ENCODE assay signal across 13 mouse cellular contexts in the genomic region with DNA sequence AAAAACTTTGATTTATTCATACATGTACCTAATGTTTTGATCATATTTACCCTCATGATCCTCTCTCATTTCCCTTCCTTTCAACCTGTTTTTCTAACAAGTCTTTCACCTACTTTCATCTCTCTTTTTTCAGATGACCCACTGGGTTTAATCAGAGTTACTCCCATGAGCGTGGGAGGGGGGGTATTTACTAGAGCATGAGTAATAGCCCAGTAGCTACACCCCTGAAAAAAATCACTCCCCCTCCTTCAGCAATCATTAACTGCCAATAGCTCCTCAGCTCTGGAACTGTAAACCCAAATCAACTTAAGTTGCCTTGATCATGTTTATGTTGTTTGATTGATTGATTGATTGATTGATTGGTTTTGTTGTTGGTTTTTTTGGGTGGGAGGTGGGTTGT.
"Had no signal": no experiment of that assay in that cellular context is flagged by ENCODE, and none has a peak within 500 bp of the region (broad histone marks: within the 10 kb centered on the region; RNA-seq: fewer than 3 reads in every experiment).

No protein-coding gene starts in this region.

- H3K4me2 ChIP-seq: lung, embryonic 14.5 days; midbrain, embryonic 11.5 days; midbrain, embryonic 13.5 days; midbrain, embryonic 15.5 days; neural tube, embryonic 12.5 days; stomach, embryonic 15.5 days had no signal

- H3K27me3 ChIP-seq: midbrain, embryonic 13.5 days; midbrain, embryonic 15.5 days; neural tube, embryonic 12.5 days; stomach, embryonic 15.5 days had no signal

- H3K4me3 ChIP-seq: midbrain, embryonic 13.5 days; midbrain, embryonic 15.5 days; neural tube, embryonic 12.5 days; stomach, embryonic 15.5 days had no signal

- H3K27ac ChIP-seq: midbrain, embryonic 13.5 days; midbrain, embryonic 15.5 days; neural tube, embryonic 12.5 days; stomach, embryonic 15.5 days had no signal

- H3K9me3 ChIP-seq: midbrain, embryonic 13.5 days; neural tube, embryonic 12.5 days; stomach, embryonic 15.5 days had no signal

- H3K9ac ChIP-seq: lung, embryonic 14.5 days; midbrain, embryonic 13.5 days; midbrain, embryonic 15.5 days; neural tube, embryonic 12.5 days; stomach, embryonic 15.5 days had no signal

- H3K4me1 ChIP-seq: midbrain, embryonic 13.5 days; midbrain, embryonic 15.5 days; neural tube, embryonic 12.5 days; stomach, embryonic 15.5 days had no signal

- ATAC-seq: midbrain, embryonic 13.5 days; midbrain, embryonic 15.5 days had no signal

- DNase-seq: lung, adult 18-20 months; lung, embryonic 14.5 days; lung, postnatal 10 days; lung, postnatal 4 days; right cerebral cortex, postnatal 14 days; thymus, adult 18-20 months; thymus, postnatal 14 days; thymus, postnatal 36 days had no signal

- H3K36me3 ChIP-seq: midbrain, embryonic 13.5 days; midbrain, embryonic 15.5 days; neural tube, embryonic 12.5 days; stomach, embryonic 15.5 days had no signal
